Mouse (Mus musculus) neural tube, embryonic 11.5 days (tissue): ENCODE measurements at regions not wholly inside any gene's neighbourhood (a gene's known extent, or its start where the extent isn't known, plus 50 kb on each side); places are given as distances from the start of the nearest gene placed in this dataset.

ENCODE experiments used
- ATAC-seq: fragments of 200-750 bp; cut with Nextera tagmentation; 2 replicates; pipeline ENCODE4 v1.8.0; 2017; ENCODE audit warnings: moderate number of reproducible peaks, mild to moderate bottlenecking, moderate TSS enrichment, moderate library complexity; ENCODE audit not compliant: insufficient read depth, low FRiP score, low TSS enrichment
- DNase-seq: peaks from one replicate; pipeline ENCODE4 v3.0.0-alpha.2; 2015; ENCODE audit warnings: low spot score
- H3K27ac ChIP-seq: fragments of 300-500 bp; sonication (generic); 2 replicates; pipeline ENCODE4 v1.5.1; 2014; ENCODE audit warnings: low read depth, mild to moderate bottlenecking, low read length
- H3K27me3 ChIP-seq: fragments of 300-500 bp; sonication (generic); 2 replicates; pipeline ENCODE4 v1.6.1; 2014; ENCODE audit warnings: mild to moderate bottlenecking, low read length, mixed read lengths; ENCODE audit not compliant: control insufficient read depth, insufficient read depth
- H3K36me3 ChIP-seq: fragments of 300-500 bp; sonication (generic); 2 replicates; pipeline ENCODE4 v1.6.1; 2014; ENCODE audit warnings: mild to moderate bottlenecking, low read length, moderate library complexity, mixed read lengths; ENCODE audit not compliant: control insufficient read depth, insufficient read depth
- H3K4me1 ChIP-seq: fragments of 300-500 bp; sonication (generic); 2 replicates; pipeline ENCODE4 v1.6.1; 2014; ENCODE audit warnings: low read length, mixed read lengths; ENCODE audit not compliant: control insufficient read depth, insufficient read depth
- H3K4me2 ChIP-seq: fragments of 300-500 bp; sonication (generic); 2 replicates; pipeline ENCODE4 v1.6.1; 2014; ENCODE audit warnings: low read depth, mild to moderate bottlenecking, moderate library complexity
- H3K4me3 ChIP-seq: fragments of 300-500 bp; sonication (generic); 2 replicates; pipeline ENCODE4 v1.5.1; 2014; ENCODE audit warnings: low read depth, low read length
- H3K9ac ChIP-seq: fragments of 300-500 bp; sonication (generic); 2 replicates; pipeline ENCODE4 v1.6.1; 2014; ENCODE audit warnings: mild to moderate bottlenecking, low read length
- H3K9me3 ChIP-seq: fragments of 300-500 bp; sonication (generic); 2 replicates; pipeline ENCODE4 v1.6.1; 2016; ENCODE audit warnings: low read length; ENCODE audit not compliant: control insufficient read depth
- WGBS: fragments of 180-500 bp; shearing (Covaris S2); extraction: QIAGEN DNeasy Blood & Tissue Kit; methylation state at CpG from one replicate; pipeline ENCODE4 v1.1.7; 2014; 5-methylcytosine and 5-hydroxymethylcytosine counted together

GRCm38 (mm10) chr4:125361611-125362520, 128.6 kb upstream of the Grik3 start:
- Histone ChIP-seq H3K9ac (no peak overlapping the region), H3K4me2 (no peak overlapping the region), H3K4me3 (no peak overlapping the region), H3K4me1 (no peaks in the 10 kb centered on the region), H3K36me3 (no peaks in the 10 kb centered on the region), H3K9me3 (no peaks in the 10 kb centered on the region), H3K27ac (no peak overlapping the region), H3K27me3 (0 out of 2 replicates have a peak, but pooled peaks cover 2% of the 10 kb centered on the region)
- DNase-seq (peak; percentile 27), ATAC-seq (no peak)
- 65% methylated on average over 18 of the region's 18 CpGs for WGBS

- Histone ChIP-seq H3K9ac (no peak overlapping the region), H3K4me1 (no peaks in the 10 kb centered on the region), H3K4me2 (no peak overlapping the region), H3K27ac (no peak overlapping the region), H3K4me3 (no peak overlapping the region), H3K36me3 (no peaks in the 10 kb centered on the region), H3K9me3 (no peaks in the 10 kb centered on the region), H3K27me3 (0 out of 2 replicates have a peak, but pooled peaks cover 2% of the 10 kb centered on the region)
- DNase-seq (no peak), ATAC-seq (no peak)
- WGBS, result 95% methylated on average over 2 of the region's 2 CpGs
These were observed 132.1 kb upstream of the Grik3 start for GRCm38 (mm10) chr4:125358356-125358755.

- DNase-seq (no peak), ATAC-seq (no peak)
- no peak overlapping the region for H3K9ac ChIP-seq
- no peaks in the 10 kb centered on the region for H3K9me3 ChIP-seq
- H3K36me3 ChIP-seq, result no peaks in the 10 kb centered on the region
- no peak overlapping the region for H3K27ac ChIP-seq
- no peak overlapping the region for H3K4me2 ChIP-seq
- 0 out of 2 replicates have a peak, but pooled peaks cover 2% of the 10 kb centered on the region for H3K27me3 ChIP-seq
- no peak overlapping the region for H3K4me3 ChIP-seq
- H3K4me1 ChIP-seq, result no peaks in the 10 kb centered on the region
- 58% methylated on average over 8 of the region's 8 CpGs for WGBS
These were observed 134.1 kb upstream of the Grik3 start for GRCm38 (mm10) chr4:125356441-125356840.

- Histone ChIP-seq H3K27me3 (no peaks in the 10 kb centered on the region), H3K36me3 (no peaks in the 10 kb centered on the region), H3K9ac (no peak overlapping the region), H3K4me3 (no peak overlapping the region), H3K27ac (no peak overlapping the region), H3K9me3 (no peaks in the 10 kb centered on the region), H3K4me2 (no peak overlapping the region), H3K4me1 (no peaks in the 10 kb centered on the region)
- 59% methylated on average over 3 of the region's 3 CpGs for WGBS
- ATAC-seq (no peak), DNase-seq (peak; percentile 17)
These were observed 135.8 kb upstream of the Grik3 start for GRCm38 (mm10) chr4:125354742-125355141.

- Histone ChIP-seq H3K9ac (no peak overlapping the region), H3K27ac (no peak overlapping the region), H3K4me2 (no peak overlapping the region), H3K4me1 (no peaks in the 10 kb centered on the region), H3K4me3 (no peak overlapping the region), H3K36me3 (no peaks in the 10 kb centered on the region), H3K9me3 (no peaks in the 10 kb centered on the region), H3K27me3 (no peaks in the 10 kb centered on the region)
- DNase-seq (no peak), ATAC-seq (no peak)
- whole genome bisulfite sequencing, result 71% methylated on average over 1 of the region's 1 CpGs
These were observed 140.4 kb upstream of the Grik3 start for GRCm38 (mm10) chr4:125350056-125350455.

GRCm38 (mm10) chr4:125339056-125339455, 151.4 kb upstream of the Grik3 start:
- 65% methylated on average over 2 of the region's 2 CpGs for whole genome bisulfite sequencing
- H3K36me3 ChIP-seq, result no peaks in the 10 kb centered on the region
- ATAC-seq, result no peak
- no peaks in the 10 kb centered on the region for H3K27me3 ChIP-seq
- no peak overlapping the region for H3K4me3 ChIP-seq
- no peak overlapping the region for H3K9ac ChIP-seq
- no peak for DNase-seq
- no peak overlapping the region for H3K4me2 ChIP-seq
- no peaks in the 10 kb centered on the region for H3K9me3 ChIP-seq
- no peaks in the 10 kb centered on the region for H3K4me1 ChIP-seq
- no peak overlapping the region for H3K27ac ChIP-seq

GRCm38 (mm10) chr4:125328806-125329205, 161.7 kb upstream of the Grik3 start:
- H3K9ac ChIP-seq, result no peak overlapping the region
- no peak overlapping the region for H3K4me3 ChIP-seq
- ATAC-seq (no peak), DNase-seq (peak; percentile 32)
- no peaks in the 10 kb centered on the region for H3K27me3 ChIP-seq
- H3K9me3 ChIP-seq, result no peaks in the 10 kb centered on the region
- H3K4me1 ChIP-seq, result no peaks in the 10 kb centered on the region
- H3K27ac ChIP-seq, result no peak overlapping the region
- H3K4me2 ChIP-seq, result no peak overlapping the region
- WGBS, result 26% methylated on average over 3 of the region's 3 CpGs
- H3K36me3 ChIP-seq, result no peaks in the 10 kb centered on the region

GRCm38 (mm10) chr4:125324495-125324894, 166.0 kb upstream of the Grik3 start:
- no peak for DNase-seq
- Histone ChIP-seq H3K9me3 (no peaks in the 10 kb centered on the region), H3K36me3 (no peaks in the 10 kb centered on the region), H3K9ac (no peak overlapping the region), H3K4me2 (no peak overlapping the region), H3K4me1 (no peaks in the 10 kb centered on the region), H3K4me3 (no peak overlapping the region), H3K27me3 (no peaks in the 10 kb centered on the region), H3K27ac (no peak overlapping the region)
- 84% methylated on average over 3 of the region's 3 CpGs for WGBS
- no peak for ATAC-seq

GRCm38 (mm10) chr4:125319343-125319742, 171.2 kb upstream of the Grik3 start:
- DNase-seq (no peak), ATAC-seq (no peak)
- no peaks in the 10 kb centered on the region for H3K27me3 ChIP-seq
- H3K4me3 ChIP-seq, result no peak overlapping the region
- 56% methylated on average over 5 of the region's 5 CpGs for WGBS
- no peak overlapping the region for H3K9ac ChIP-seq
- H3K27ac ChIP-seq, result no peak overlapping the region
- no peaks in the 10 kb centered on the region for H3K4me1 ChIP-seq
- no peak overlapping the region for H3K4me2 ChIP-seq
- no peaks in the 10 kb centered on the region for H3K36me3 ChIP-seq
- H3K9me3 ChIP-seq, result no peaks in the 10 kb centered on the region
